Mouse (Mus musculus) layer of hippocampus, adult 18-20 months (tissue): ENCODE measurements around the gene Zfp451. TPM values are rescaled to one million over a fixed set of nuclear protein-coding genes. Genes with fewer than 3 reads are reported as not detected.

Experiments used
- DNase-seq, 2 experiments: peaks; one replicate each; pipeline ENCODE4 v3.0.0; 2022; ENCODE audit warnings: low spot score in 2 of 2
- total RNA-seq, 2 experiments: library from RNA; stranded (reverse); gene quantifications; 2 replicates each; pipeline ENCODE4 v1.2.3; 2021

Zfp451 gene
- total RNA-seq, 2 experiments from 2014 or later: 47.2 to 55.0 TPM

DNA sequence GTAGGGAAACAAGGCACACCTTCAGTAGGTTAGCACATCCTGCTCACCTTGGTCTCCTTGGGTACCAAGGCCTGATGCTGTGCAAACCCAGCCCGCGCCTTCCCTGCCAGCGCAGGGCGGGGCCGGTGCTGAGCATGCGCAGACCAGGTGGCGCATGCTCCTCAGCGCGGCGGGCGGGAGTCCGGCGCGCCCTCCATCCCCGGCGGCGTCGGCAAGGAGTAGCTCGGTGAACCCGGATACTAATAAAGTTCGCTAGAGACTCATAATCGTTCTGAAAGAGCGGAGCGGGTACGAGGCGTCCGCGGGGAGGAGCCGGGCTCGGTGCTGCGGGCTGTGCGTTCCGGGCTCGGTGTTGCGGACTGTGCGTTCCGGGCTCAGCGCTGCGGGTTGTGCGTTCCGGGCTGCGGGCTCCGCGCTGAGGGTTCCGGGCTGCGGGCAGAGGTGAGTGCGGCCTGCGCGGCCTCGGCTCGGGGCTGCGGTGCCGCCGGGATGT, 94.6 kb downstream of the Zfp451 start, which contains the start of gene Rab23:
Gene Rab23, plus strand, starts transcription at position 155 of the 493 bp plus-strand sequence.
- DNase-seq: peak; percentile 82 to 87

DNA sequence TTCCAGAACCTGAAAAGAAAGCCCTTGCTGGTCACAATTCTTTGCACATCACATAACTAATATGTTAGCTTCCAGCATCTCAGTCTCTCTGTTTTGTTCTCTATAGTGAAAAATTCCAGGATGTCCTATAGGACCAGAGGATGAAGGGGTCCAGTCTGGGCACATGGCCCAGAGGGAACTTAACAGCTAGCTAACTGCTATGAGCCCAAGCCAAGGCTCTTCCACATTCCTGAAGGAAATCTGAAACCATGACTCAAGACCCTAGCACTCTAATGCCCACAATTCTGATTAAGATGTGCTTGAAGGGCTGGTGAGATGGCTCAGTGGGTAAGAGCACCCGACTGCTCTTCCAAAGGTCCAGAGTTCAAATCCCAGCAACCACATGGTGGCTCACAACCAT, 96.8 kb downstream of the Zfp451 start:
- no peak for DNase-seq

DNA sequence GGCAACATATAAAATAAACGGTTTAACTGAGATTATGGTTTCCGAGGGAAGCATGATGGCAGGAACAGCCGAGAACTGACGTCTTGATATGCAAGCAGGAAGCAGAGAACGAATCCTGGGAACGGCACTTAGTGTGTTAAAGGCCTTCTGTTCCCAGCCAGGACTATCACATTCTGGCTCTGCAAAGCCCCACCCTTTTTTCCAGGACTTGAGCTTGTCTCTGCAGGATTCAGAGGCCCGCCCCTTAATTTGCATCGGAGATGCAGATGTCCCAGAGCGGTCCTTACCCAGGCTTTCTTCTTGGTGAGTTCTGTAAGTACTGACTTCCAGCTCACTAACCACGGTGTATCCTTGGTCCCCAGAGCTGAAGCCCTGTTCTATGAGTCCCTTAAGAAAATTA, 99.6 kb downstream of the Zfp451 start:
- DNase-seq: no peak

DNA sequence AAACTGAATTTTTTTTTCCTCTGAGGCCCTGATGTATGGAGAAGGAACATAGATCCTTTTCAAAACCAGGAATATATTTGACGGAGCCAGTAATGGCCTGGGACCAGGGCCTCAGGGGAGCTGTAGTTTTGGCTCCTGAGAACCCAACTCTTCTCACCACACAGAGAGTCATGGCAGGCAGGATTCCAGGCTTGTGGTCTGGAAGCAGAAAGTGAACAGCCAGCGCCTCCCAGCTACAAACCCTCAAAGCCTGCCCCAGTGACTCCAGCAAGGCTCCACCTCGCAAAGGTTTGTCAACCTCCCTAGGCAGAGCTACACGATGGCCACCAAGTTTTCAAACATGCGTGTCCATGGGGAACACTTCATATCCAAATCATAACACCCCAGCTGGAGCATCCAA, 102.4 kb downstream of the Zfp451 start:
- no peak for DNase-seq

Other genes starting within 250 kb of the Zfp451 start
- 1 to 10 TPM; 4.5 to 5.0 TPM for gene Prim2, start 144.8 kb downstream of the Zfp451 start, total RNA-seq
- gene Rab23, start 94.7 kb downstream of the Zfp451 start, total RNA-seq: 10 to 100 TPM; 29.6 to 31.3 TPM
- gene Bag2, start 56.8 kb downstream of the Zfp451 start, total RNA-seq: 10 to 100 TPM in 1 of 2 experiments, 1 to 10 TPM in 1; 9.5 to 10.7 TPM
- gene Bend6, start 93.2 kb upstream of the Zfp451 start, total RNA-seq: 10 to 100 TPM; 74.5 to 80.9 TPM
- 100 to 1,000 TPM; 195 to 198 TPM for gene Dst, start 93.6 kb upstream of the Zfp451 start, total RNA-seq